Mouse (Mus musculus) heart, postnatal 36 days (tissue): ENCODE results near the gene Creld2. TPM values are rescaled to one million over a fixed set of nuclear protein-coding genes. Genes with fewer than 3 reads are reported as not detected.
A peak's percentile ranks its signal among the peaks of the same experiment; 100 is the strongest.
"Not testable (repeated sequence)": the region's sequence is repeated elsewhere in the genome, so short reads cannot be mapped to it uniquely, and the experiment has no call there.

Source experiments
- DNase-seq, 2 experiments: peaks; one replicate each; pipeline ENCODE4 v3.0.0; 2021 to 2022
- intact Hi-C: fragments of 180-260 bp; cut with DNase I; formaldehyde crosslinking; loops from one replicate; pipeline ENCODE4 v1.15.1; 2025
- total RNA-seq, 2 experiments: library from RNA; stranded (reverse); gene quantifications; 2 replicates each; pipeline ENCODE4 v1.2.3; 2021

Creld2 gene
- total RNA-seq, result 10 to 100 TPM; 16.5 to 27.9 TPM

DNA sequence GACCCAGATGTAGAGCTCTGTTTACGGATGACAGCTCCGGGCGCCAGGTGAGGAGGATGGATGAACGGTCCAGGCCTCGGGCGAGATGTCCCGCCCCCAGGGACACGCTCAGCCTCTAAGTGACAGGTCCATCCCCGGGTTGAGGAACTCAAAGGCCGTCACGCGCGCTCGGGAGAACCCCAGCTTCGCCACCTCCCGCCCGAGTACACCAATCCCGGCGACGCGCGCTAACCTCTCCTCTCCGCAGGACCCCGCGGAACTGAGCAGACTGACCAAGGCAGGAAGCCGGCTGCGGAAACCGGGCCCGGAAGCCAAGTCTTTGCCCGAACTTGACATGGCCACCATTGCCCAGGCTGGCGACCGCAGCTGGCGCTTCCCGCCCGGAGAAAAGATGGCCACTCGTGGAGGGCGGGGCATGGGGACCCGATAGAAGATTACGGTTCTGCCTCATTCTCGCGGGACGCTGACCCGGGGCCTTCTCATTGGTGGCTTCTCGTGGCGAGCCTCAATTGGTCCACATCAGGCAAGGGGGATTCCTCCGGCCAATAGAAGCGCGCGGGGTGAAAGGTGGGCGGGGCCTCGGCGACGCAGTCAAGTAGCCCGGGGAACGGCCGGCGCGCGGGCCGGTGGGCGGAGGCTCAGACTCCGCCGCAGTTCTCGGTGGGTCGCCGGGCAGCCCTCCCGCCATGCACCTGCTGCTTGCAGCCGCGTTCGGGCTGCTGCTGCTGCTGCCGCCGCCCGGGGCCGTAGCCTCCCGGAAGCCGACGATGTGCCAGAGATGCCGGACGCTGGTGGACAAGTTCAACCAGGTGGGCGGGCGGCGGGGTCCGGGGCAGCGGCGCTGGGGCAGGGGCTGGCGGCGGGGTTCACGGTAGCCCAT is at the start of gene Creld2, which contains the start of gene Alg12:
Gene Creld2, plus strand, starts transcription at position 621 of the 880 bp plus-strand sequence.
Gene Alg12, minus strand, starts transcription at position 293 of the 880 bp plus-strand sequence.
- intact Hi-C loops, result loop anchor here (2.0 to 5.0 kb wide), 3 partner anchors 67 to 260 kb away; partner anchors contain the start of genes Brd1 and Zbed4
- DNase-seq, result peak; percentile 98

DNA sequence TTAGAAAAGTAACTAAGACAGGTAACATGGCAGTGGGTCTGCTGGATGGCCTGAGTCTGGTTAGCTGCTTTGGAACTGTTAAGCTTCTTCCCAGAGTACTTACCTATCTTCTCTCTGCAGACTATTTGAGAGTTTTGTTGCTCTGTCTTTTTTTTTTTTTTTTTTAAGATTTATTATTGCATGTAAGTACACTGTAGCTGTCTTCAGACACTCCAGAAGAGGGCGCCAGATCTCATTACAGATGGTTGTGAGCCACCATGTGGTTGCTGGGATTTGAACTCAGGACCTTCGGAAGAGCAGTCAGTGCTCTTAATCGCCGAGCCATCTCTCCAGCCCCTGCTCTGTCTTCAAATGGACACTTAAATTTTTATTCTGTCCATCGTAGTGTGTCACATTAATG is 44.8 kb upstream of the Creld2 start:
- DNase-seq, intact Hi-C loops: not testable (repeated sequence)

- intact Hi-C loops, result no loop called here
- DNase-seq, result no peak
Measured at GRCm38 (mm10) chr15:88792140-88792850, 27.2 kb upstream of the Creld2 start.

- DNase-seq, intact Hi-C loops: not testable (repeated sequence)
Measured at GRCm38 (mm10) chr15:88794729-88795128, 24.7 kb upstream of the Creld2 start.

DNA sequence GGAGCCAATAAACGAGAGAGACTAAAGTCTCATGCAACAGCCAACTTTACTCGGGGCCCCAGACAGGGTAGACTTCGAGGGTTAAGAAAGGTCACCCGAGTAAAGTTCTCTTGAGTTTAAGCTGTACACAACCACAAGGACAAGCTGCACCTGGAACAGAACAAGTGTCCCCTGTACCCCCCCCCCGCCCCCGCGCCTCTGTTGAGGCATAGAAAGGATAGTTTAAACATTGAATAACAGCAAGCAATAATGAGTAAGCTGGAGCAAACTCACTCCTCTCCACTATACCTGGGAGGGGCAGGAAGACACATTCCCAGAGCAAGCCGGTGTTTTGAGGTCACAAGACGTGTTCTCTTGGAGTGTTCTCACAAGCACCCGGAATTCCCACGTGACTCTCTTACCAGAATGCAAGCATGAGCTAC is 19.5 kb upstream of the Creld2 start:
- no peak for DNase-seq
- intact Hi-C loops, result no loop called here

DNA sequence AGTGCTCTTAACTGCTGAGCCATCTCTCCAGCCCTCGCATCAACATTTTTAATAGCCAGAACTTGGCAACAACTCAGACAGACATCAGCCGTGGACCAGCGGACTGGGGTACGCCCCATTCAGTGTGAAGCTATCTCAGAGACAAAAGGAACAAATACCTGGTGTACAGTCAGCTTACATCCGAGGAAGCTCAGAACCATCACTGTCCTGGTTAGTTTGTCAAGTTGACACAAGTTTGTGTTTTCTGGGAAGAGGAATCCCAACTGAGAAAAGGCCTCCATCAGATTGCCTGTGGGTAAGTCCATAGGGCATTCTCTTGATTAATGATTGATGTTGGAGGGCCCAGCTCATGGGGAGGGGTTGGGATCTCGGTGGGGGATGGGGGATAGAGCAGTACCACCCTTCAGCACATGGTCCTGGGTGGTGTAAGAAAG is 18.5 kb upstream of the Creld2 start:
- DNase-seq, result no peak
- intact Hi-C loops, result no loop called here

GRCm38 (mm10) chr15:88801903-88802302 is 17.5 kb upstream of the Creld2 start:
- intact Hi-C loops, result no loop called here

GRCm38 (mm10) chr15:88802348-88802747 is 17.1 kb upstream of the Creld2 start:
- intact Hi-C loops, result no loop called here
- no peak for DNase-seq

More at GRCm38 (mm10) chr15:88801903-88802302, 17.5 kb upstream of the Creld2 start:
- DNase-seq, result no peak

DNA sequence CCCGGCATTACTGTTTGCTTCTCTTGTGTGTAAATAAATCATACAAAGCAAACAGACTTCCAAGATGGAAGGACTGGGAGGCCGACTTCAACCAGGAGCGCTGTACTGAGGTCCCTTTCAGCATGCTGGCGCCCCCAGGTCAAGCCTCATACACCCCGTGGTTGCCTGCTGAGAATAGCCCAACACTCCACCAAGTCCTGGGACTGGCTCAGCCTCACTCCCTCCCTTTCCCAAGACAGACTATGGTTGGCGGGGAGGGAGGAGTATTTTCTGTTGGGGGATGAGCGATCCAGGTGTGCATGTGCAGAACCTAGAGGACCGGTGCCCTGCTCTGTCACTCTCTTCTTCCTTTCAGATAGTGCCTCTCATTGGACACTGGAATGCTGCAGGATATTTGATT is 11.3 kb upstream of the Creld2 start:
- no peak for DNase-seq
- intact Hi-C loops, result no loop called here

DNA sequence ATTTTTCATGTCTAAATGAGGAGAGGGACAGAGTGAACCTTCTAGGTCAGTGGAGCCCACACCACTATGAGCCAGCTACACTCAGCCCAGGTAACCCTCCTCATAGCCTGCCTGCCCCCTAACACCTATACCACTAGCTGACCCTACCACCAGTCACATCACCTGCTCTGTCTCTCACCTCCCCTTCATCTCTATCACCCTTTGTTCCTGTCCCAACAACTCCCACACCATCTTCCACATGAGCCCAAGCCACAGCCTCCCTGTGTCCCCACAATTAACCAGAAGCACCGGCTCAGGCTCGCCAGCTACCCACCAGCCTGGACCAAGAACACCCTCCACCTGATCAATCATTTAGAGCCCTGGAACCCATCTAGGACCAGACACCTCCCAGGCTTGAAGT is 9.1 kb upstream of the Creld2 start:
- DNase-seq, result no peak
- intact Hi-C loops, result no loop called here

DNA sequence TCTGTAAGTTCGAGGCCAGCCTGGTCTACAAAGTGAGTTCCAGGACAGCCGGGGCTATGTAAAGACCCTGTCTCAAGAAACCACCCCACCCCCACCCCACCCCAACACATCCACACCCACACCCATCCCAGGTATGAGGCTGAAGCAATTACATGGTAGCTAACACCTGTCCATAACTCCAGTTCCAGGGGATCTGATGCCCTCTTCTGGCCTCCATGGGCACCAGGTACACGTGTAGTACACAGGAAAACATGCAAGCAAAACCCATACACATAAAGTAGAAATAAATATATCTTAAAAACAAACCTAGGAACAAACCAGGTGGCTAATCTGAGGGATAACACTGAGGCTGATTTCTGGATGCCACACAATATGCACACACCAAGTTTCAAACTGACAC is 6.2 kb upstream of the Creld2 start:
- DNase-seq, result no peak
- intact Hi-C loops, result no loop called here

DNA sequence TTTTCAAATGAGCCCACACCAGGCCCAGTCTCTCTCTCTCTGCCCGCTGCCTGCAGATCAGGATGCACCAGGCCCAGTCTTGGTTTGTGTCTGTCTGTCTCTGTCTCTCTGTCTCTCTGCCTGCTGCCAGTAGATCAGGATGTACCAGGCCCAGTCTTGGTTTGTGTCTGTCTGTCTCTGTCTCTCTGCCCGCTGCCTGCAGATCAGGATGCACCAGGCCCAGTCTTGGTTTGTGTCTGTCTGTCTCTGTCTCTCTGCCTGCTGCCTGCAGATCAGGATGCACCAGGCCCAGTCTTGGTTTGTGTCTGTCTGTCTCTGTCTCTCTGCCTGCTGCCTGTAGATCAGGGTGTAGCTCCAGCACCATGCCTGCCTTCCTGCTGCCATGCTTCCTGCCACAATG is 5.6 kb upstream of the Creld2 start:
- DNase-seq, intact Hi-C loops: not testable (repeated sequence)

DNA sequence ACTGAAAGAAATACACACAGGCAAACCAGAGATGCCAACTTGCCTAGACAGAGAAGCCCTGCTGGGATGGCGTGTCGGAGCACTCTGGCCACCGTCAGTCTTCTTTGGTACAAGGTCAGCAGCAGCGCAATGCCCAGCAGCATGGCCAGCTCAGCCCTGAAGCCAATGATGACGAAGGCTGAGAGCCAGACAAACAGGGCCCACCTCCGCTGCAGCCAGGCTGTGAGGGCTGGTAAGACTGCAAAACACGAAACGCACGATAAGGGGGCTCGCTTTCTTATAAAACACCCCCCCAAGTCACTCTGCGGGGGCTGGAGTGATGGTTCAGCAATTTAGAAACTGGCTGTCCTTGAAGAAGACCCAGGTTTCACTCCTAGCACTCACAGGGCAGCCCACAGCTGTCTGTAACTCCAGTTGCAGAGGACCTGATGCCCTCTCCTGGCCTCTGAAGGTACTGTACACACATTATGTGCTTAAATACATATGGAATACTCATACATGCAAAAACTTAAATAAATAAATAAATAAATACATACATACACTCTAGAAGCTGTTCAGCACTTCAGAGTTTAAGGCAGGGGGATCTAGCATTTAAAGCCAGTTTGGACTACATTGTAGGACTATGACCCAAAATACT is 4.9 kb upstream of the Creld2 start:
- intact Hi-C loops, result loop anchor here (5.0 kb wide), 2 partner anchors 62 to 82 kb away; partner anchors contain the start of genes Brd1 and Zbed4

DNA sequence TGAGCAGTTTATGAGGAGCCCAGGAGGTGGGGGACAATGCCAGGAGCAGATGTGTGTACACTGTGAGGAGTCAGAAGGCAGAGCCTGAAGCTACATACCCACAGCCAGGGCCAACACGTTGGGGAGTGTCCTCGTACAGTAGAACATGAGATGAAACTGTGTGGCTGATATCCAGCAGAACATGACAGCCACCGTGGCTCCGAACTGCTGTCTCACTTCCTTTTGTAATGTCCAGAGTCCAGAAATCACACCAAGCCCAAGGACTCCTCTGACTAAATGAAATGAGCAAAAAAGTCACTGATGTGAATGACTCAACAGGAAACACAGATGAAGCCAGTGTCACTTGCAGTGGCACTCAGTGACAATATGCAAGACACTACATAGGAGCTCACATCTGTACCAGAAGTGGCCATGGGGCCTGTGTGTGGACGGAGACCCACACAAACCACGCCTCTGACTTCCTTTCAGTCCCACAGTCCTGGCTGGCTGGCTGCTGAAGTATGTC is 4.2 kb upstream of the Creld2 start:
- DNase-seq, result no peak
- intact Hi-C loops, result loop anchor here (5.0 kb wide), 2 partner anchors 63 to 83 kb away; partner anchors contain the start of genes Brd1 and Zbed4

More for the DNA sequence above, 4.9 kb upstream of the Creld2 start:
- no peak for DNase-seq

GRCm38 (mm10) chr15:88819906-88820303 is 459 bp downstream of the Creld2 start:
- intact Hi-C loops, result loop anchor here (2.0 to 5.0 kb wide), 3 partner anchors 68 to 259 kb away; partner anchors contain the start of genes Brd1 and Zbed4
- DNase-seq, result no peak

- DNase-seq, result no peak
- intact Hi-C loops, result no loop called here
Measured at GRCm38 (mm10) chr15:88821403-88821802, 2.0 kb downstream of the Creld2 start.

GRCm38 (mm10) chr15:88822513-88822912 is 3.1 kb downstream of the Creld2 start:
- DNase-seq, result no peak
- intact Hi-C loops, result no loop called here

DNA sequence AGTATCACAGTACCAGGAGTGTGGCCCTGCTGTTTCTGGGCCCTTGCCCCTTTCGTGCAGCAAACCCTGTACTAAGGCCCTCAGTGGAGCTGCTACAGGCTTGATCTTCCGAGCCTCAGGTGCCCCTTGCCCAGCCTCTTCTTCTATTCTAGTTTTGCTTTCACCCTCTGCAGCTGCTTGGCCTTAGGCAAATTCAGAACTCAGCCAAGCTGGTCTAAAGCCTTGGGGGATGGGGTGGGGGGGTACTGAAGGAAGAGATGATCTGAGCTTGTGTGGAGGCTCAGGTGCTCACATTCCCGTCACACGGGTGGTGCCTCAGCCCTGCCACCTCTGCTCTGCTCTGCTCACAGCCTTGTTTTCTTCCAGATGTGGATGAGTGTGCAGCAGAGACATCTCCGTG is 3.9 kb downstream of the Creld2 start:
- intact Hi-C loops, result no loop called here

GRCm38 (mm10) chr15:88827466-88827865 is 8.0 kb downstream of the Creld2 start:
- intact Hi-C loops, result loop anchor here (5.0 kb wide), 1 partner anchor 385 kb away; the partner anchor contains the start of gene Ppp6r2
- no peak for DNase-seq

More for the DNA sequence above, 3.9 kb downstream of the Creld2 start:
- DNase-seq, result no peak
